Mouse (Mus musculus) left cerebral cortex, postnatal 25 days (tissue): Measurements from ENCODE around the gene Cd300ld. TPM values are rescaled to one million over a fixed set of nuclear protein-coding genes. Genes with fewer than 3 reads are reported as not detected.
"Not testable (repeated sequence)": the region's sequence is repeated elsewhere in the genome, so short reads cannot be mapped to it uniquely, and the experiment has no call there.

Experiments used
- DNase-seq, 2 experiments: peaks; one replicate each; pipeline ENCODE4 v3.0.0; 2022; ENCODE audit warnings: low spot score in 2 of 2, mixed read lengths in 1 of 2
- intact Hi-C: fragments of 180-260 bp; cut with DNase I; formaldehyde crosslinking; loops from one replicate; pipeline ENCODE4 v1.15.1; 2025
- total RNA-seq, 2 experiments: library from RNA; stranded (reverse); gene quantifications; 2 replicates each; pipeline ENCODE4 v1.2.3; 2021

The Cd300ld gene
- not detected for total RNA-seq

DNA sequence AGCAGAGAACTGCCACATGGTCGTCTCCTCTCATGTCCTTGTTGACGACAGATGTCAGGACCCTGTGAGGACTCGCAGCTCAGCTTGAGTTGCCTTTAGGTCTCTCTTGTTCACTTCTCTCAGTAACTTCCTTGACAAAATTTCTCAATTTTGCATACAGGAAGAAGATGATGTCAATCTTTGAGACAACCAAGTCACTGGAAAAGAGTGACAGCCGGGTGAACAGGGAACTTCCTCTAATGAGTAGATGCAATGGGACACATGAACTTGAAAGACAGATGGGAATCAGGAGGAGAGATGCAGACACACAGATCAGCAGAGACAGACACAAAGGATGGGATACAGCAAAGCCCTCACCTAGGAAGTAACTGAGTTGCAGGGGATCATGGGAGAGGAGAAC, at the start of gene Cd300ld:
Gene Cd300ld (minus strand): TSS at position 130 of the 400 bp plus-strand sequence.
- DNase-seq = no peak
- intact Hi-C loops = loop anchor here (5.0 kb wide), 1 partner anchor 138 kb away; no protein-coding TSS in a partner anchor

DNA sequence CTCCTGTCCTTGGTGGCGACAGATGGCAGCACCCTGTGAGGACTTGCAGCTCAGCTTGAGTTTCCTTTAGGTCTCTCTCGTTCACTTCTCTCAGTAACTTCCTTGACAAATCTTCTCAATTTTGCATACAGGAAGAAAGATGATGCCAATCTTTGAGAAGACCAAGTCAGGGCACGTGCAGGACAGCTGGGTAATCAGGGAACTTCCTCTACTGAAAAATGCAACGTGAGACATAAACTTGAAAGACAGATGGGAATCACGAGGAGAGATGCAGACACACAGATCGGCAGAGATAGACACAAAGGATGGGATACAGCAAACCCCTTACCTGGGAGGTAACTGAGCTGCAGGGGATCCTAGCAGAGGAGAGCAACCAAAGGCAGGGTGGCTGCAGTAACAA, 47.9 kb upstream of the Cd300ld start, which contains the start of gene Cd300ld5:
Gene Cd300ld5 (minus strand): TSS at position 101 of the 400 bp plus-strand sequence.
- intact Hi-C loops, DNase-seq: not testable (repeated sequence)

DNA sequence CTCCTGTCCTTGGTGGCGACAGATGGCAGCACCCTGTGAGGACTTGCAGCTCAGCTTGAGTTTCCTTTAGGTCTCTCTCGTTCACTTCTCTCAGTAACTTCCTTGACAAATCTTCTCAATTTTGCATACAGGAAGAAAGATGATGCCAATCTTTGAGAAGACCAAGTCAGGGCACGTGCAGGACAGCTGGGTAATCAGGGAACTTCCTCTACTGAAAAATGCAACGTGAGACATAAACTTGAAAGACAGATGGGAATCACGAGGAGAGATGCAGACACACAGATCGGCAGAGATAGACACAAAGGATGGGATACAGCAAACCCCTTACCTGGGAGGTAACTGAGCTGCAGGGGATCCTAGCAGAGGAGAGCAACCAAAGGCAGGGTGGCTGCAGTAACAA, 37.2 kb upstream of the Cd300ld start, which contains the start of gene Cd300ld4:
Gene Cd300ld4 (minus strand): TSS at position 101 of the 400 bp plus-strand sequence.
- DNase-seq, intact Hi-C loops: not testable (repeated sequence)

DNA sequence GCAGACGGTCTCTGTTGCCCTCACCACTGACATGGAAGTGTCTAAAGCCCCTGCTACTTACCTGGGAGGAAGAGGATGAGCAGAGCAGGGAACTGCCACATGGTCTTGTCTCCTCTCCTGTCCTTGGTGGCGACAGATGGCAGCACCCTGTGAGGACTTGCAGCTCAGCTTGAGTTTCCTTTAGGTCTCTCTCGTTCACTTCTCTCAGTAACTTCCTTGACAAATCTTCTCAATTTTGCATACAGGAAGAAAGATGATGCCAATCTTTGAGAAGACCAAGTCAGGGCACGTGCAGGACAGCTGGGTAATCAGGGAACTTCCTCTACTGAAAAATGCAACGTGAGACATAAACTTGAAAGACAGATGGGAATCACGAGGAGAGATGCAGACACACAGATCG, 26.4 kb upstream of the Cd300ld start, which contains the start of gene Cd300ld2:
Gene Cd300ld2 (minus strand): TSS at position 101 of the 400 bp plus-strand sequence.
- DNase-seq, intact Hi-C loops: not testable (repeated sequence)

DNA sequence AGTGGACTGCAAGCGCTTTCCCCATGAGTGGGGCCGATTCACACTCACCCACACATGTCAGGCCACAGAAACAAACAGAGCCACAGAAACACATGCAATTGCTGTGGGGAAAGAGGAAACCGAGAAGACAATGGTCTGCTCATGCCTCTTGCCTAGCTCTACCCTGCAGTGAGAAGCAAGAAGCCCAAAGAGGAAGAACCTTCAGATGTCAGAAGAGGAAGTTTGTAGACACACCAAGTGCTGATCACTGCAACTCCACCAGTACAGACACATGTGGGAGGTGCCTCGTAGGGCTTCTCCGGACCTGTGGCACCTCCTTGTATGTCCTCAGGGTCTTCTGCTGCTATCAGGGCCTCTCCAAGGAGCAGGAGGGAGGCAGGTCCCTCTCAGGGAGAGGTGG, 14.3 kb upstream of the Cd300ld start:
- DNase-seq = peak; percentile 4 to 9
- intact Hi-C loops = no loop called here

DNA sequence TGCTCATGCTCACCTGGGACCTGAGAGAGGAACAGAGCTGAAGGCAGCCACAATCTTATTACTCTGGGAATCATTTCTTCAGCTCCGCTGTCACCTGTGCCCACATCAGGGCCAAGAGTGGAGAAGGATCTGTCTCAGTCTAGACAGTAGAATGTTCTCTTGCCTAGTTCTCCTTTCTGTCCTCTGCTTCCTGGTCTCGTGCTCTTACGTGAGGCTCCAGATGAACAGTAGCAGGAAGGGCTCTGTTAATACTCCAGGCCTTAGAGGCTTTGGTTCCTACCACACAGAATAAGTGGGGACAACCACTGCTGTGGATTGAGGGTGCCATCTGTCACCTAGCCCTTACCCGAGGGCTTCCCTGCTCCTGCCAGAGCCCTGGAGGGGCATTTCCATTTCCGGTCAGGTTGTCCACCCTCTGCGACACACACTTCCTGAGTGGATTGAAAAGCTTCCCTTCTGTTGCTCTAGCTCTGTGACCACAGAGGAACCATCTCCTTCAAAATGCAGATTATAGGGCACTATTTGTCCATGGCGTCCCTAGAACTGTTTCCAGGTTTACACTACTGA, 11.8 kb upstream of the Cd300ld start, which contains the start of gene Cd300c2:
Gene Cd300c2 (minus strand): TSS at position 407 of the 567 bp plus-strand sequence.
- DNase-seq = peak in 1 of 2 experiments; percentile 2
- intact Hi-C loops = loop anchor here (2.0 kb wide), 1 partner anchor 41 kb away; no protein-coding TSS in a partner anchor

DNA sequence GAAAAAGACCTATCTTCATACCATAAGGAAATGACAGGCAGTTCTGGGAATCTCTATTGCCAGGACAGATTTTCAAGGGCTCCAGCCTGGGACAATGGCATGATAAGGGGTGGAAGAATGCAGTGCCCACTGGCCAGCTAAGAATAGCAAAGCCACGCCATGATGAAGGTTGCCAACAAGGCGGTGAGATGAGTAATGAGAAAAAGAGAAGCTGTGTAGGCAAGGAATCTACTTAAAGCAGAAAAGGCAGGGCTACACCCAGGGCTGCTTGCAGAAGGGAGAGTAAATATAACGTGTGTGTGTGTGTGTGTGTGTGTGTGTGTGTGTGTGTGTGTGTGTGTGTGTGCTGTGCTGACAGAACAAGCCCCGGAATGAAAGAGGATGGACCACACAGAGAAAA, 7.9 kb downstream of the Cd300ld start:
- peak in 1 of 2 experiments; percentile 69 for DNase-seq
- intact Hi-C loops = no loop called here

DNA sequence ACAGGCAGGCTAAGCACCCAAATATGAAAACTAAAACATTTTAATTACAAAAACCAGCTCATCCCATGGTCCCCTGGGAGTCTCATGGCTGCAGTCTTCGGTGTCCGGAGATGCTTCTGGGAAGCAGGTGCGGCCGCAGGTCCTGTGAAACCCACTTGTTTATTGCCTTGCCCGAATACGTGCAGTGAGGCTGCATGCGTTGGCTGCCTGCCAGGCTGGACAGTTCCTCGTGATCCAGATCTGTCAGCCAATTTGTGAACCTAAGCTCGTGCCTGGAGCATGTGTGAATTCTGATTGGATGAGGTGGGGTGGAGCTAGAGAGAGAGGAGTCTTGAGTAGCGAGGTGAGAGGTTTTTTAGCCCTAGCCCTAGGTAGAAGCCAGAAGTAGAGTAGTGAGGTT, 17.0 kb downstream of the Cd300ld start:
- DNase-seq = no peak
- intact Hi-C loops = no loop called here

DNA sequence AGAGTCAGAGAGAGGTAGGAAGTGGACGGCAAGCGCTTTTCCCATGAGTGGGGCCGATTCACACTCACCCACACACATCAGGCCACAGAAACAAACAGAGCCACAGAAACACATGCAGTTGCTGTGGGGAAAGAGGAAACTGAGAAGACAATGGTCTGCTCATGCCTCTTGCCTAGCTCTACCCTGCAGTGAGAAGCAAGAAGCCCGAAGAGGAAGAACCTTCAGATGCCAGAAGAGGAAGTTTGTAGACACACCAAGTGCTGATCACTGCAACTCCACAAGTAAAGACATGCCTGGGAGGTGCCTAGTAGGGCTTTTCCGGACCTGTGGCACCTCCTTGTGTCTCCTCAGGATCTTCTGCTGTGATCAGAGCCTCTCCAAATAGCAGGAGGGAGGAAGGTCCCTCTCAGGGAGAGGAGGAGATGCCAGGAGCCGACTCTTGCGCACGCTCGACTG, 20.9 kb downstream of the Cd300ld start, which contains the start of gene Cd300c:
Gene Cd300c (minus strand): TSS at position 406 of the 456 bp plus-strand sequence.
- DNase-seq = peak; percentile 5 to 33

DNA sequence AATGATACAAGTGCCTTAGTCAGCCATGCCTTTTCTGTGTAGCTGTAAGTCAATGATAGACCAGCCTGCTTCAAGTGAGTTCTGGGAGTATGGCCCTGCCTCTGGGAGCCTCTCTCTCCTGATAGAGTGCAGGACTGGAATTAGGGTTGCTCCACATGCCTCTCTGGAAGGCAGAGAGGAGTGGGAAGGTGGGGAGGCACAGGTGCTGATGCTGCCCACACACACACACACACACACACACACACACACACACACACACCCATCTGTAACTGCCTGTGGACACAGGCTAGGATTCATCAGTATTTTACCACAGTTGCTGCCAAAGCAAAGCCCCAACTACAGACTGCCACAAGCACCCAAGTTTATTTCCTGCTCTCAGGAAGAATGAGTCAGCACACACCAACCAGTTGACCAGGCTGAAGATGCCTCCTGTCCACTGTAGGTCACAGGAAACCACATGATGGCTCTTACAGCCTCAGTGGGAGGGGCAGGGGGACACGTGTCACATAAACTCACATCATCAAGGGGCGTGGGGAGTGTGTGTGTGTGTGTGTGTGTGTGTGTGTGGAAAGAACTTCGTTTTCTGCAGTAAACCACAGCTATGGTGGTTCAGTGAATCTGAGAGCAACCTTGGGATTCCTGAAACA, 24.4 kb downstream of the Cd300ld start:
- DNase-seq = peak in 1 of 2 experiments; percentile 5
- intact Hi-C loops = no loop called here

More for the DNA sequence above, 20.9 kb downstream of the Cd300ld start, which contains the start of gene Cd300c:
- intact Hi-C loops = no loop called here

DNA sequence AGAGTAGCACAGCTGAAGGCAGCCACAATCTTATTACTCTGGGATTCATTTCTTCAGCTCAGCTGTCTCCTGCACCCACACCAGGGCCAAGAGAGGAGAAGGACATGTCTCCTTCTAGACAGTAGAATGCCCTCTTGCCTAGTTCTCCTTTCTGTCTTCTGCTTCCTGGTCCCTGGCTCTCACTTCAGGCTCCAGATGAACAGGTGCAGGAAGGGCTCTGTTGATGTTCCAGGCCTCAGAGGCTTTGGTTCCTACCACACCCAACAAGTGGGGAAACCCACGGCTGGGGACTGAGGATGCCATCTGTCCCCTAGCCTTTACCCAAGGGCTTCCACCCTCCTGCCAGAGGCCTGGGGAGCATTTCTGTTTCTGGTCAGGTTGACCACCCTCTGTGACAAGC, 29.4 kb downstream of the Cd300ld start:
- DNase-seq = no peak
- intact Hi-C loops = loop anchor here (2.0 kb wide), 1 partner anchor 42 kb away; no protein-coding TSS in a partner anchor

DNA sequence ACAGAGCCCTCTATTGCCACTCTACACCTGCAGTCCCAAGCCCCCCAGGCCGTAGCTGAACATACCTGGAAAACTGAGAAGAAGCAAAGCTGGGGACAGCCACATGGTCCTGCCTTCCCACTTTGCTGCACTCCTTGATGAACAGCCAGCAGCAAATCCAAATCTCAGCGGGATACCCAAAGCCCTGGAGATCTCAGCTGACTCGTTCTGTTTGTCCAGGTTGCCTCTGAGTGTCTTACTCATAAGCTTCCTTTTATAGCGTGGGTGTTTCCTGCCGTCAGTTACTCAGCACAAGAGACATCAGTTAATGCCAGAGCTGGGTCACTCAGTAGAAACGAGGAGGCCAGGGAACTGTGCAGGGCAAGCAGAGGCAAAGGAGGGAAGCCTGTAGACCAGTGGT, 55.6 kb downstream of the Cd300ld start, which contains the start of gene Cd300lb:
Gene Cd300lb (minus strand): TSS at position 243 of the 400 bp plus-strand sequence.
- intact Hi-C loops = no loop called here
- DNase-seq = no peak

DNA sequence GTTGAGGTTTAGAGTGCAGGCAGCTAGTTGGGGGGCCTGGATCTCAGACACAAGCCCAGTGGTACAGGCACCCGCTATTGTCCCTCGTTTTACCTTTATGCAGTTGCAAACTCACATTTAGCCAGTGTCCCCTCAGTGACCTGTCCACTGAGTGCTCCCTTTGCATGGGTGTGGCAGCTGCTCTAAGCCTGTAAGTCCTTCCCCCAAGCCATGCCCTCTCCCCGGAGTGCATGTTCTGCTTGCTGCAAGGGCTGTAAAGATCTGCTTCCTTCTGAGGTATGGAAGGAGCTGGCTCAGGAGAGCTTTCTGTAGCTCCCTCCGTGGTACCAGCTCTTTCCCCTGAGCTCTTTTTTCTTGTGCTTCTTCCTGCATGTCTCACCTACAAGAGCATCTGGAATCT, 56.1 kb downstream of the Cd300ld start:
- intact Hi-C loops = no loop called here
- no peak for DNase-seq

Other genes with a start within 250 kb of the Cd300ld start
- gene Kif19a, start 224.5 kb downstream of the Cd300ld start, total RNA-seq = 1 to 10 TPM; 4.8 to 5.3 TPM
- 10 to 100 TPM; 35.6 to 39.8 TPM for gene Btbd17, start 194.0 kb downstream of the Cd300ld start, total RNA-seq
- not detected for gene Gpr142, start 191.0 kb downstream of the Cd300ld start, total RNA-seq
- 1 to 10 TPM; 4.2 to 6.4 TPM for gene Gprc5c, start 138.8 kb downstream of the Cd300ld start, total RNA-seq
- gene Cd300a, start 99.9 kb downstream of the Cd300ld start, total RNA-seq = under 1 TPM; 0.37 to 0.55 TPM
- not detected for gene Cd300lb, start 55.5 kb downstream of the Cd300ld start, total RNA-seq
- gene Cd300c, start 20.8 kb downstream of the Cd300ld start, total RNA-seq = not detected
- gene Cd300c2, start 12.0 kb upstream of the Cd300ld start, total RNA-seq = 1 to 10 TPM; 2.8 to 3.0 TPM
- not detected for gene Cd300ld2, start 26.3 kb upstream of the Cd300ld start, total RNA-seq
- gene Cd300ld4, start 37.1 kb upstream of the Cd300ld start, total RNA-seq = under 1 TPM in 1 of 2 experiments, not detected in 1; 0.55 TPM
- under 1 TPM; 0.55 to 0.60 TPM for gene Cd300ld5, start 47.8 kb upstream of the Cd300ld start, total RNA-seq
- gene Cd300ld3, start 58.5 kb upstream of the Cd300ld start, total RNA-seq = under 1 TPM in 1 of 2 experiments, not detected in 1; 0.60 TPM
- not detected for gene Cd300e, start 72.3 kb upstream of the Cd300ld start, total RNA-seq
- under 1 TPM; 0.76 to 0.99 TPM for gene Rab37, start 101.5 kb upstream of the Cd300ld start, total RNA-seq
- gene Cd300lf, start 144.1 kb upstream of the Cd300ld start, total RNA-seq = under 1 TPM; 0.16 to 0.41 TPM
- 10 to 100 TPM; 79.2 to 86.5 TPM for gene Slc9a3r1, start 173.4 kb upstream of the Cd300ld start, total RNA-seq
- gene Tmem104, start 197.6 kb upstream of the Cd300ld start, total RNA-seq = 10 to 100 TPM; 15.8 to 18.2 TPM
- 10 to 100 TPM; 20.1 to 22.3 TPM for gene Nat9, start 197.9 kb upstream of the Cd300ld start, total RNA-seq